Mouse (Mus musculus) stomach, embryonic 14.5 days (tissue): Measurements from ENCODE around the gene Astn2. TPM values are rescaled to one million over a fixed set of nuclear protein-coding genes. Genes with fewer than 3 reads are reported as not detected.

Experiments used
- ATAC-seq: fragments of 200-750 bp; cut with Nextera tagmentation; 2 replicates; pipeline ENCODE4 v1.8.0; 2017; ENCODE audit warnings: low read depth, moderate TSS enrichment; ENCODE audit not compliant: insufficient number of reproducible peaks, insufficient read depth, low FRiP score
- H3K27ac ChIP-seq: fragments of 300-500 bp; sonication (generic); 2 replicates; pipeline ENCODE4 v1.5.1; 2014; ENCODE audit warnings: mild to moderate bottlenecking, low read length, moderate library complexity, mixed read lengths
- H3K27me3 ChIP-seq: fragments of 300-500 bp; sonication (generic); 2 replicates; pipeline ENCODE4 v1.6.1; 2014; ENCODE audit warnings: low read length, control low read depth, mixed read lengths; ENCODE audit not compliant: control insufficient read depth, insufficient read depth
- H3K36me3 ChIP-seq: fragments of 300-500 bp; sonication (generic); 2 replicates; pipeline ENCODE4 v1.6.1; 2014; ENCODE audit warnings: mild to moderate bottlenecking, control low read depth, low read length, moderate library complexity, mixed read lengths; ENCODE audit not compliant: control insufficient read depth, insufficient read depth
- H3K4me1 ChIP-seq: fragments of 300-500 bp; sonication (generic); 2 replicates; pipeline ENCODE4 v1.6.1; 2014; ENCODE audit warnings: low read length, control low read depth, mixed read lengths; ENCODE audit not compliant: control insufficient read depth, insufficient read depth
- H3K4me2 ChIP-seq: fragments of 300-500 bp; sonication (generic); replicated peaks from 2 replicates; pipeline ENCODE4 v1.6.1; 2014; ENCODE audit warnings: low read depth, low read length, control low read depth
- H3K4me3 ChIP-seq: fragments of 300-500 bp; sonication (generic); 2 replicates; pipeline ENCODE4 v1.5.1; 2014; ENCODE audit warnings: low read depth, low read length, control low read depth
- H3K9ac ChIP-seq: fragments of 300-500 bp; sonication (generic); replicated peaks from 2 replicates; pipeline ENCODE4 v1.6.1; 2014; ENCODE audit warnings: low read depth, mild to moderate bottlenecking, control low read depth, low read length, moderate library complexity, mixed read lengths
- H3K9me3 ChIP-seq: fragments of 300-500 bp; sonication (generic); 2 replicates; pipeline ENCODE4 v1.6.1; 2016; ENCODE audit warnings: low read depth, low read length, control low read depth; ENCODE audit not compliant: control insufficient read depth
- WGBS: fragments of 180-500 bp; shearing (Covaris S2); extraction: QIAGEN DNeasy Blood & Tissue Kit; methylation state at CpG from one replicate; pipeline ENCODE4 v1.1.7; 2014; 5-methylcytosine and 5-hydroxymethylcytosine counted together
- polyA plus RNA-seq: library from polyadenylated mRNA; unstranded; fragments of >200 nt; fragmentation: Nextera tagmentation; extraction: Ambion mirVana; gene quantifications from 2 replicates; pipeline ENCODE4 v1.2.1, GENCODE M21; 2014

The Astn2 gene
- 0.59 and 0.64 TPM in 2 replicates for polyA plus RNA-seq

- no peak within 1 kb of the TSS for H3K27ac ChIP-seq
- peak within 1 kb of the TSS; percentile 63 for H3K4me3 ChIP-seq
- no peaks in the 10 kb centered on the region for H3K36me3 ChIP-seq
- WGBS: 2% methylated on average over 44 of the region's 56 CpGs
- peak within 1 kb of the TSS; percentile 42 for H3K9ac ChIP-seq
- no peaks in the 10 kb centered on the region for H3K9me3 ChIP-seq
- H3K27me3 ChIP-seq: 0 out of 2 replicates have a peak, but pooled peaks cover 18% of the 10 kb centered on the region
- H3K4me1 ChIP-seq: 0 out of 2 replicates have a peak, but pooled peaks cover 5% of the 10 kb centered on the region
- peak; percentile 78 for ATAC-seq
- peak within 1 kb of the TSS; percentile 86 for H3K4me2 ChIP-seq
These were observed at the start of gene Astn2 for GRCm38 (mm10) chr4:66404201-66404711. Gene Astn2, minus strand, starts transcription at chr4:66404611.

- Histone ChIP-seq H3K27ac (no peak overlapping the region), H3K9me3 (no peaks in the 10 kb centered on the region), H3K36me3 (no peaks in the 10 kb centered on the region), H3K9ac (no peak overlapping the region), H3K27me3 (no peaks in the 10 kb centered on the region), H3K4me2 (no peak overlapping the region), H3K4me1 (no peaks in the 10 kb centered on the region), H3K4me3 (no peak overlapping the region)
- WGBS: 21% methylated on average over 3 of the region's 3 CpGs
- ATAC-seq: no peak
These were observed 45.7 kb upstream of the Astn2 start for GRCm38 (mm10) chr4:66450115-66450514.

- no peaks in the 10 kb centered on the region for H3K36me3 ChIP-seq
- 72% methylated on average over 1 of the region's 1 CpGs for WGBS
- no peak for ATAC-seq
These were observed 26.8 kb upstream of the Astn2 start for GRCm38 (mm10) chr4:66431256-66431655.

GRCm38 (mm10) chr4:66425804-66426203 lies 21.4 kb upstream of the Astn2 start:
- Histone ChIP-seq H3K4me2 (no peak overlapping the region), H3K27me3 (no peaks in the 10 kb centered on the region), H3K4me1 (no peaks in the 10 kb centered on the region), H3K4me3 (no peak overlapping the region), H3K27ac (no peak overlapping the region), H3K9me3 (no peaks in the 10 kb centered on the region), H3K36me3 (no peaks in the 10 kb centered on the region), H3K9ac (no peak overlapping the region)
- ATAC-seq: peak; percentile 58
- WGBS: 69% methylated on average over 4 of the region's 4 CpGs

More at GRCm38 (mm10) chr4:66431256-66431655, 26.8 kb upstream of the Astn2 start:
- Histone ChIP-seq H3K9me3 (no peaks in the 10 kb centered on the region), H3K4me1 (no peaks in the 10 kb centered on the region), H3K9ac (no peak overlapping the region), H3K4me2 (no peak overlapping the region), H3K27ac (no peak overlapping the region), H3K4me3 (no peak overlapping the region), H3K27me3 (no peaks in the 10 kb centered on the region)

GRCm38 (mm10) chr4:66414778-66415177 lies 10.4 kb upstream of the Astn2 start:
- no peaks in the 10 kb centered on the region for H3K4me1 ChIP-seq
- 57% methylated on average over 8 of the region's 8 CpGs for WGBS
- no peak for ATAC-seq
- 0 out of 2 replicates have a peak overlapping the region, but pooled peaks have one; percentile 3 for H3K4me3 ChIP-seq
- no peak overlapping the region for H3K9ac ChIP-seq
- no peak overlapping the region for H3K4me2 ChIP-seq
- no peaks in the 10 kb centered on the region for H3K9me3 ChIP-seq
- no peak overlapping the region for H3K27ac ChIP-seq
- no peaks in the 10 kb centered on the region for H3K36me3 ChIP-seq
- H3K27me3 ChIP-seq: no peaks in the 10 kb centered on the region

- Histone ChIP-seq H3K9ac (no peak overlapping the region), H3K4me2 (no peak overlapping the region), H3K4me3 (no peak overlapping the region), H3K9me3 (no peaks in the 10 kb centered on the region), H3K27me3 (0 out of 2 replicates have a peak, but pooled peaks cover 18% of the 10 kb centered on the region), H3K36me3 (no peaks in the 10 kb centered on the region), H3K4me1 (0 out of 2 replicates have a peak, but pooled peaks cover 5% of the 10 kb centered on the region), H3K27ac (no peak overlapping the region)
- WGBS: 14% methylated on average over 1 of the region's 1 CpGs
- ATAC-seq: no peak
These were observed 675 bp upstream of the Astn2 start for GRCm38 (mm10) chr4:66405086-66405485.

GRCm38 (mm10) chr4:66403708-66404200 lies 657 bp downstream of the Astn2 start:
- H3K9me3 ChIP-seq: no peaks in the 10 kb centered on the region
- WGBS: under 1% methylated on average over 49 of the region's 51 CpGs
- no peak overlapping the region for H3K27ac ChIP-seq
- peak overlapping the region; percentile 63 for H3K4me3 ChIP-seq
- peak overlapping the region; percentile 42 for H3K9ac ChIP-seq
- 0 out of 2 replicates have a peak, but pooled peaks cover 5% of the 10 kb centered on the region for H3K4me1 ChIP-seq
- H3K36me3 ChIP-seq: no peaks in the 10 kb centered on the region
- H3K27me3 ChIP-seq: 0 out of 2 replicates have a peak, but pooled peaks cover 18% of the 10 kb centered on the region
- H3K4me2 ChIP-seq: peak overlapping the region; percentile 86
- ATAC-seq: peak; percentile 48

- WGBS: under 1% methylated on average over 22 of the region's 22 CpGs
- 0 out of 2 replicates have a peak, but pooled peaks cover 18% of the 10 kb centered on the region for H3K27me3 ChIP-seq
These were observed 1.2 kb downstream of the Astn2 start for GRCm38 (mm10) chr4:66403116-66403707.

More at GRCm38 (mm10) chr4:66403116-66403707, 1.2 kb downstream of the Astn2 start:
- Histone ChIP-seq H3K9ac (0 out of 2 replicates have a peak overlapping the region, but pooled peaks have one; percentile 42), H3K27ac (no peak overlapping the region), H3K9me3 (no peaks in the 10 kb centered on the region), H3K36me3 (no peaks in the 10 kb centered on the region), H3K4me1 (0 out of 2 replicates have a peak, but pooled peaks cover 5% of the 10 kb centered on the region), H3K4me2 (peak overlapping the region; percentile 86), H3K4me3 (peak overlapping the region; percentile 63)
- ATAC-seq: 0 out of 2 replicates have a peak, but pooled peaks have one; percentile 23
